Mouse (Mus musculus): Measurements from ENCODE around the gene Plppr4. TPM values are rescaled to one million over a fixed set of nuclear protein-coding genes. Genes with fewer than 3 reads are reported as not detected.

Gene Plppr4
- total RNA-seq, 2 experiments from 2014 or later = 259 to 267 TPM

DNA sequence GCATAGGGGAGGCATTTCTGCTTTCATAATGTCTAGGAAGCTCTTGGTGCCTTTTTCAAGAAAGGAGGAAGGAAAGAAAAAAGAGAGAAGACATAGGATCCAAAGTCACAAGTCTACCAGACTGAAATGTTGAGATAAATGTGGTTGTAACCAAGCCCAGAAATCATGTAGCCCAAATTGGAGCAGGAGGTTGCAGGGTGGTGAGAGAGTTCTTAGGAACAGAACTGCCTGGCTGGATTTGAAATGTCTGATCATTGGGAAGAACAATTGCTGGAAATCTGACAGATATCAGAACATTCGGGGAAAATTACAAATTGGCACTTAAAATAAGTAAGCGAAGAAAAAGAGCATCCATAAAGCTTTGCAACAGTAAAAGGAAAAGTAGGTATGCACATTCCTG, 56.6 kb downstream of the Plppr4 start:
- intact Hi-C loops (cut with DNase I) = no loop called here
- DNase-seq (ENCODE audit: extremely low spot score in 1 of 2, low spot score in 2 of 2) = no peak

DNA sequence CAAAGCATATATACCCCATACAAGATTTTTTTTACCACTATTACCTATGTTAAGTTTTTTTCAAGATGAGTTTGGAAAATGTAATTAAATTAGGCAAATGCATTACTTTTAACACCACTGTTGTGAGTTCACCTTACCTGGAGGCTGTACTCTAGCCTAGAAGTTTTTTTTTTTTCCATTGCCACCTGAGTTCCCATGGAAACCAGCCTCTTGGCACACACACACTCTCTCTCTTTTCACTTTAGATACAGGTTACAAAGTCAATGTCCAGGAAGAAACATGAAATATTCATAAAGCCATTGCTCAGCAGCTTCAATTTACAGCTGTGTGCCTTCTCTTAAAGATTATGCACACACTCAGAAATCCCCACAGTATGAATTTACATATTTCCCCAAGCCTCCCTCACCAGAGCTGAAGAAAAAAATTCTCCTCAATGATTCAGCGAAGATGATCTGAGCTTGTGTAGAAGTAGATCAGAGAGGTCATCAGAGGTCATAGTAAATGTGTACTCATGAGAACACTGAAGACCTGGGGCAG, 59.9 kb downstream of the Plppr4 start:
- intact Hi-C loops (cut with DNase I) = no loop called here
- no peak for DNase-seq (ENCODE audit: extremely low spot score in 1 of 2, low spot score in 2 of 2)

GRCm38 (mm10) chr3:117297735-117298134, 62.9 kb downstream of the Plppr4 start:
- intact Hi-C loops (cut with DNase I) = no loop called here
- DNase-seq (ENCODE audit: extremely low spot score in 1 of 2, low spot score in 2 of 2) = no peak

DNA sequence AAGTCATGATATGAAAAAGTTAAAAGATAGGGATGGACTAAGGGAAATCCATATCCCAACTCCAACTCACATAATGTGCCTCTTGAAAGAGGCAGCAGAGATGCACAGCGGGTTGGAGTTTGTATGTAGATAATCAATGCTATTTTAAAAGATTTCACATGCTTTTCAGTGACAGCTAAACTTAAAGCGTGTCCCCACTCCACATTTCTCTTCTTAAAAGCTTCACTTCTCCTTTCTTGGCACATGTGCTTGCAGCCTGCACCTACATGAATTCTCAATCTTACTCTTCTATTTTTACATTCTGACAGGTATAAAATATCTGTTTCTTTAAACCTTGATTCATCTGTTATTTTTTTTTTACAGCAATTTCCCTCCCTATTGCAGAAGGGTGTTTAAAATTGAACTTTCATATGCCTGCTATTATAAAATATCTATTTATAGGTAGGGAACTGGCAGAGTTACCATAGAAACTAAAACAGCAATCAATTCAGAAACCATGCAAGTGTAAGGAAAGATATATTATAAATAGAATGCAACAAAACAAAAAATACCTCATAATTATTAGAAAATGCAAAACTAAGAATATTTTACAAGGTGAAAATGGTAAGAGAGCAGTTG, 66.3 kb downstream of the Plppr4 start:
- no peak for DNase-seq (ENCODE audit: extremely low spot score in 1 of 2, low spot score in 2 of 2)

More for the DNA sequence above, 66.3 kb downstream of the Plppr4 start:
- intact Hi-C loops (cut with DNase I) = no loop called here

Small RNA genes within 50 kb of the gene (microRNA-seq; reads per million reads assigned to microRNA genes)
- gene Gm22408 = not detected

Other genes with a start within 250 kb of the Plppr4 start
- gene Plppr5, start 214.0 kb upstream of the Plppr4 start, total RNA-seq (2021) = 10 to 100 TPM; 60.9 to 62.6 TPM